Mouse (Mus musculus) bone marrow, adult 2 months (tissue): ENCODE results near the gene Samd11. TPM values are rescaled to one million over a fixed set of nuclear protein-coding genes. Genes with fewer than 3 reads are reported as not detected.

Experiments used
- H3K27ac ChIP-seq: fragments of 200-500 bp; 2 replicates; pipeline ENCODE4 v1.5.1; 2012; ENCODE audit warnings: low read depth, mild to moderate bottlenecking, control low read depth, inconsistent platforms, low read length; ENCODE audit not compliant: control insufficient read depth, poor library complexity, insufficient read depth
- H3K4me1 ChIP-seq: fragments of 200-500 bp; 2 replicates; pipeline ENCODE4 v1.6.1; 2011; ENCODE audit warnings: low read length; ENCODE audit not compliant: control insufficient read depth, insufficient read depth
- H3K4me3 ChIP-seq: fragments of 200-500 bp; replicated peaks from 2 replicates; pipeline ENCODE3; 2011; ENCODE audit warnings: mild to moderate bottlenecking, low read depth, low read length, control low read depth; ENCODE audit not compliant: control insufficient read depth
- CTCF ChIP-seq: fragments of 200-500 bp; IDR thresholded peaks from 2 replicates; pipeline ENCODE4 v1.5.1; 2011; ENCODE audit warnings: low read length, control low read depth; ENCODE audit not compliant: control insufficient read depth, insufficient read depth
- POLR2A ChIP-seq: fragments of 200-500 bp; IDR thresholded peaks from 2 replicates; pipeline ENCODE4 v1.6.1; 2011; ENCODE audit warnings: low read depth, mild to moderate bottlenecking, control low read depth, low read length, borderline replicate concordance; ENCODE audit not compliant: control insufficient read depth
- WGBS: fragments of 180-500 bp; shearing (Covaris S2); methylation state at CpG from one replicate; pipeline ENCODE4 v1.1.7; 2018; 5-methylcytosine and 5-hydroxymethylcytosine counted together
- polyA plus RNA-seq: library from polyadenylated mRNA; stranded (reverse); fragments of >200 nt; gene quantifications from 2 replicates; pipeline ENCODE4 v1.2.4, GENCODE M21; 2011; ENCODE audit warnings: low replicate concordance; ENCODE audit not compliant: missing spikeins, insufficient read depth, insufficient read length

Samd11 gene
- polyA plus RNA-seq = 56.6 and 90.7 TPM in 2 replicates

DNA sequence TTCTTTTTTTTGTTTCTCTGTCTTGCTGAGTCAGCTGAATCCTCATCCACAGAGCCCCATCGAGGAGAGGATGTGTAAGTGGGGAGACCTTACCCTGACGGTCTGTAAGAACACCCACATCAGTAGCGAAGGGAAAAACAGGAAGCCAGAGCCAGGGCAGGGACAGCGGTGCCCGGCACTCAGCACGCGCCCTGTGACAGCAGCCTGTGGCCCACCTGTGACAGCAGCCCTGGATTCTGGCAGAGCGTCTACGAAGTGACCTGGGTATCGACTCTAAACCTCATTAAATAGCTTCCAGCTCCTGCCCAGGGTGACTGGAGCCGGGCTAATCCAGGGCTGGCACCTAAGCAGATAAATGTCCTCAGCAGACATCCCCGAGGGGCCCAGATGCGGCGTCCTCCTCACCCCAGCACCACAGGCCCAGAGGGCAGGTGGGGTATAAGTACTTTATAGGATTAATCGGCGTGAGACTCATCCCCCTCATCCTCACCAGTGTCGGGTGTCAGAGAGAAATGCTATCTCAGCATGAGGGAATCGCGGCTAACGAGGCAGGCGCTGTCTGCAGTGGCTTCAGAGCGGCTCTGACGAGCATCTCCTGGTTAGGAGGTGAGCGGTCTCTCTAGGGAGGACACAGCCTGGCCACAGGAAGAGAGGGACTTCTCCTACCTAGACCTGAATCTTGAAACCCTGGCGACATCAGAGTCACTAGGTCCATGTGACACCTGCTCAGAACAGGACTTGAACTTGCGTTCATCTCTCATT is at the start of gene Samd11:
Samd11 (minus strand) TSS at position 580 of the 762 bp plus-strand sequence.
- peak within 1 kb of the TSS; percentile 75 for H3K4me3 ChIP-seq
- TF ChIP-seq POLR2A (peak; percentile 39; the same call in 1 of the 2 replicates), CTCF (no peak)
- WGBS = 7% methylated on average over 26 of the region's 26 CpGs
- H3K27ac ChIP-seq = peak within 1 kb of the TSS; percentile 79
- peaks cover 5% of the 10 kb centered on the region for H3K4me1 ChIP-seq

DNA sequence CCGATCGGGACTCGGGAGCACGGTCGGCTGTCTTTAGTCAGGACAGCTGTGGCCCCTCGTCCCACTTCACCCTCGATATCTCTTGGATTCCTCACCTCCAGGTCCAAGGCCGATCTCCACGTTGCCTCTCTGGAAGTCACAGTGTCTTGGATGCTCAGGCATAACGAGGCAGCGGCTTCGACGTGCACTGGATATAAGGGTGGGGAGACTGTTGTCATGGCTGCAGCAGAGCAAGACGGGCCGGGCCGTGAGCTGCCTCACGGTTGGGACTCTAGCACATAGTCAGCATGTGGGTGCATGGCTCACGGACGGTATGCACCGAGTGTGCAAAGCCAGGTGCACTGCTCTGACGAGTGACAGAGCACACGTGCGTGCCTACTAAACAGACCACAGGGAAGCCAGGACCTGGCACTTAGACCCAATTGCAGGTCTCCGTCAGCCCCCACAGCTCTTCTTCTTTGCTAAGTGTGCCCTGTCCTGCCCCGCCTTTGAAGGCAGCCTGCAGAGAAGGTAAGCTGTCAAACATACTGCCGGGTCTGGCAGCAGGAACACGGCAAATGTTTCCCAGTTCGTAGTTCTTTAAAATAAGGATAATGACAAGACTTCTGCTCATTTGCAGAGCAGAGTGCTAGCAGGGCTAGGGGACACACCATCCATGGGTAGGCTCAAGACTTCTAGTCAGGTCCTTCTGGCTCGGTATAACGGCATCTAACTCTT is 938 bp downstream of the Samd11 start:
- H3K4me3 ChIP-seq = peak overlapping the region; percentile 75
- peak overlapping the region; percentile 79 for H3K27ac ChIP-seq

DNA sequence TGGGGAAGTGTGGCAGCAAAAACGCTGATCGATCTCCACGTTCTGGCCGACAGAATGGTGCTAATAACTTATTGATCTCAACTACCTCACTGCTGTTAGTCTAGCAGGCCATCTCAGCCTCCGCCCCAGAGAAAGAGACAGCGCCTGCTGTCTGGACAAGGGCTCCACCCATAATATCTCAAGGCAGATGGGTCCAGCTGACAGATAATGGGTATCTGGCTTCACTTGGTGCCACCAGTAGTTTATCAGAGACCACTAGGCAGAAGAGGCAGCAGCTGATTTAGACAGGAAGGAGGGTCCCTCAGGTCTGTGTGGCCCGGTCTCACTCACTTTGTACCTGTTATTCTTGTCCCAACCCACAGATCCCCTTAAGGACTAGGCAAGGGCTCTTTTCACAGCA is 2.4 kb downstream of the Samd11 start:
- Histone ChIP-seq H3K4me3 (peak overlapping the region; percentile 28), H3K27ac (peak overlapping the region; percentile 69), H3K4me1 (peaks cover 5% of the 10 kb centered on the region)
- TF ChIP-seq CTCF (no peak), POLR2A (no peak)
- WGBS = 25% methylated on average over 7 of the region's 7 CpGs

More for the DNA sequence above, 938 bp downstream of the Samd11 start:
- WGBS = 3% methylated on average over 27 of the region's 30 CpGs
- TF ChIP-seq CTCF (no peak), POLR2A (peak; percentile 91)
- peaks cover 5% of the 10 kb centered on the region for H3K4me1 ChIP-seq

DNA sequence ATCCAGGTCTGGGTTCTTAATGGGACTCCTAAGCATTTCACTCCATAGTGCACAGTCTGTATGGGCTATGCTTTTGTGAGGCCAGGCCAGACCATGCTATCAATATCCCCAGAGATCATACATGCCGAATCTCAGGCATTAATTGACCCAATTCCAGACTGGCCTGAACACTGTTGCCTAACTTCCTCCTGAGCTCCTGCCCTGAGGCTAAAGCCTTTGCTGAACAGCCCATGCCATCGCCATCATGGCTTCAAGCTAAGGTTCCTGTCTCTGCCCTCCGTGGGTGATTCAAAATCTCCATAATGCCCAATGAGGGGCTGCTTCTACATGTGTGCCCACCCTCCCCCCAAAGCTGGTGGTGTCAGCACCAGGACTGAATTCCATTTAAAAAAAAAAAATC is 2.8 kb downstream of the Samd11 start:
- peaks cover 5% of the 10 kb centered on the region for H3K4me1 ChIP-seq
- 28% methylated on average over 3 of the region's 3 CpGs for WGBS

DNA sequence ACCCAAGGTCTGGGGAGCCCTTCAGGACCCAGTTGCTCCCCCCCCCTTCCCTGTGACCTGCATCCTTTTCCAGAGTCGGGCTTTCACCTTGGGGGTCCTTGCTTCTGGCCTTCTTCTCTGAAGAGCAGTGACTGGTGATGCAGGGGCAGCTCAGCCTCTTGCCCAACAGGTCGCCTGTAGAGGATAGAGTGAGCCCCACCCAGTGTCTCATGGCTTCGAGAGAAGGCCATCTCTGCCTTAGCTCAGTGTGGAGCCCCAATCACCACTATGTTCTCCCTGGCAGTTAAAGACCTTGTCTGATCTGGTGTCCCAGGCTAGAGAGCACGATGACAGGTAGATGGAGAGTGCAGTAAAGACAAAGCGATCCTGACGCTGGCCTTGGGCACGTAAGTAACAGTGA is 3.3 kb downstream of the Samd11 start:
- Histone ChIP-seq H3K4me3 (no peak overlapping the region), H3K4me1 (peaks cover 5% of the 10 kb centered on the region), H3K27ac (peak overlapping the region; percentile 69)
- 46% methylated on average over 7 of the region's 7 CpGs for WGBS
- TF ChIP-seq POLR2A (no peak), CTCF (no peak)

More for the DNA sequence above, 2.8 kb downstream of the Samd11 start:
- TF ChIP-seq CTCF = no peak
- TF ChIP-seq POLR2A = no peak
- H3K4me3 ChIP-seq = peak overlapping the region; percentile 28
- peak overlapping the region; percentile 69 for H3K27ac ChIP-seq

DNA sequence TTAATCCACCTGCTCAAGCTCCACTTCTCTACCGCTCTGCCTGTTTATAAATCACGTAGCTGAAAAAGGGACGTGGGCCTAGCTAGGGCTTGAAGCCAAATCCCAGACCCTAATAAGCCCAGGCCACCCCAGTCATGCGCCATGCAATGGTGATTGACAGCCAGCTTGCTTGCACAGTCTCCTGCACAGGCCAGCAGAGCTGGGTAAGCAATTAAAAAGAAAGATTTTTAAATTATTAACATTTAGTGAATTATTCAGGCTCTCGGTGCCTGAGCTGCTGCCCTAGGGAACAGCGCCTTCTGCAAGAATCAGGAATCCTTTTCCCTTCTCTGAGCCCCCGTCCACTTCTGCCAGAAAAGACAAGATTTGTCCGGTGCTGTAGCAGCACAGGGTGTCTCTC is 4.4 kb downstream of the Samd11 start:
- H3K4me3 ChIP-seq = no peak overlapping the region
- peaks cover 5% of the 10 kb centered on the region for H3K4me1 ChIP-seq
- 81% methylated on average over 8 of the region's 8 CpGs for WGBS
- H3K27ac ChIP-seq = no peak overlapping the region
- no peak for TF ChIP-seq POLR2A
- TF ChIP-seq CTCF = no peak

DNA sequence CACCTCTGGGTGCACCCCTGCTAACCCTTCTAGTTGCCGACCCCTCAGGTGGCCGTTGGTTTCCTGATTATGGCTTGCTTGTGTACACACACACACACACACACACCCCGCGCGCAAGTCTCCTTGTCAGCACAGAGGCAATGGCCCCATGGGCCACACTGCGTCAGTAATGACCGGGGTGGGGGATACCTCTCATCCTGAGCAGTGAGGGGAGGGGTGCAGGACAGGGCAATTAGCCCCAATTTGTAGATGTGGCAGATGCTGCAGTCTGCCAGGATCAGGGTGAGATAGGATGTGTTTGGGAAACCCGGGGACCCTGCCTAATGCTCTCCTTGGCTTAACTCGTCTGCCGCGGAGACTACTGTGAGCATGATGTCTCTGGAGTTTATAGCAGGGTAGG is 5.9 kb downstream of the Samd11 start:
- TF ChIP-seq CTCF (no peak), POLR2A (no peak)
- no peak overlapping the region for H3K4me3 ChIP-seq
- 70% methylated on average over 11 of the region's 11 CpGs for WGBS
- peaks cover 5% of the 10 kb centered on the region for H3K4me1 ChIP-seq
- no peak overlapping the region for H3K27ac ChIP-seq
